Mouse (Mus musculus): ENCODE results near the gene Fbxl17. TPM values are rescaled to one million over a fixed set of nuclear protein-coding genes. Genes with fewer than 3 reads are reported as not detected.

Gene Fbxl17
- polyA plus RNA-seq, 1 experiment = 13.1 TPM

DNA sequence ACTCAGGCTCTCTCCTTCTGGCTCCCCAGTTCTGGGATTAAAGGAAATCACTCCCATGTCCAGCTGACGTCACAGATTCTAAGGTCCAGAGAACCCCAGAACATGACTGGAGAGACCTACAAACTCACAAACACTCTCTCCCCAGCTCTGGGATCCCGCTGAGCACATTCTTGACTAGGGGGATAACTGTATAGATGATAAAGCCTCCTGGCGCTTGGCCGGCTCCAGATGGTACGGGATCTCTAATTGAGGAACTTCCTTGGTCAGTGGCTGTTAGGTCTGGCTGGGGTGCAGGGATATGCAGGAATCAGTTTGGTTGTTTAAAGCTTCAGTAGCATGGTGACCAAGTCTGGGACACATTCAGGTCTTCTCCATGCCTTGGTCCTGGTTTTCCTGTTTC lies 422.3 kb downstream of the Fbxl17 start:
- TF ChIP-seq GATA1 (IDR thresholded peaks at IDR 0.05; ENCODE audit: low read length) = no peak

DNA sequence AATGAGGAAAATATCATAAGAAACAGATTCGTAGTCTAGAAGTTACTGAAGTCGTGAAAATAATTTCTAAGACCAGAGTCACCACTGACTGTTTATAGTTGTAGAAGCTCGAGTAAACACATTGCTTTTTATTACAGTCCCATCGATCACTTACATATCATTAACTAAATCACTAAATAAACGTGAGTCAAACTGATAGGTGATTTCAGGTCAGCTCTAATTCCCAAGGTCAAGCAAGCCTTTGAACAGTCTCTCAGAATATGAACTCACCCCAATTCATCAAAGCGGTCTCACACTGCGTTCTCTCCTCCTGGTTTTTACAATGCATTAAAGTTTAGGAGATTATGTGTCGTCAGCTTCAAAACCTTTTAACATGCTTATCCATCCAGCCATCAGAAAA lies 423.2 kb downstream of the Fbxl17 start:
- TF ChIP-seq GATA1 (IDR thresholded peaks at IDR 0.05; ENCODE audit: low read length) = no peak

GRCm38 (mm10) chr17:63076037-63076426 lies 423.8 kb downstream of the Fbxl17 start:
- TF ChIP-seq GATA1 (IDR thresholded peaks at IDR 0.05; ENCODE audit: low read length) = no peak

- no peak for TF ChIP-seq GATA1 (IDR thresholded peaks at IDR 0.05; ENCODE audit: low read length)
Observed at GRCm38 (mm10) chr17:63075091-63076036, 424.5 kb downstream of the Fbxl17 start.

DNA sequence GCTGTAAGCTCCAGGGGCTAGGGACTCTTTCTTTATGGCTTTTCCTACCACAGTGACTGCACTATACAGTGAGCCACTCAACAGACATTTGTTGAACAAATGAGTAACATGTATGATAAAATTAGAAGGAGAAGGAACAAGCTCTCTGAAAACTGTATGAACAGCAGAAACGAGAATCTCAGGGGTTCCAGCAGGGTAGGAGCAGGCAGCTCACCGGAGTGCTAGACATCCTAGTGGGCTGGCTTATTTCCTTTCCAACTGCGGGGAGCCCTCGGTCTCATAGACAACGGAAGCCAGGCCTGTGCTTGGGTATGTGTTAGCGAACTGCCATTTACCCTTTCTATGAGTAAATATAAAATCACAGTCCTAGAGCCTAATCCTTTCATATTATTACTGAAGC lies 426.5 kb downstream of the Fbxl17 start:
- no peak for TF ChIP-seq GATA1 (IDR thresholded peaks at IDR 0.05; ENCODE audit: low read length)

GRCm38 (mm10) chr17:63071134-63071923 lies 428.5 kb downstream of the Fbxl17 start:
- TF ChIP-seq GATA1 (IDR thresholded peaks at IDR 0.05; ENCODE audit: low read length) = no peak

DNA sequence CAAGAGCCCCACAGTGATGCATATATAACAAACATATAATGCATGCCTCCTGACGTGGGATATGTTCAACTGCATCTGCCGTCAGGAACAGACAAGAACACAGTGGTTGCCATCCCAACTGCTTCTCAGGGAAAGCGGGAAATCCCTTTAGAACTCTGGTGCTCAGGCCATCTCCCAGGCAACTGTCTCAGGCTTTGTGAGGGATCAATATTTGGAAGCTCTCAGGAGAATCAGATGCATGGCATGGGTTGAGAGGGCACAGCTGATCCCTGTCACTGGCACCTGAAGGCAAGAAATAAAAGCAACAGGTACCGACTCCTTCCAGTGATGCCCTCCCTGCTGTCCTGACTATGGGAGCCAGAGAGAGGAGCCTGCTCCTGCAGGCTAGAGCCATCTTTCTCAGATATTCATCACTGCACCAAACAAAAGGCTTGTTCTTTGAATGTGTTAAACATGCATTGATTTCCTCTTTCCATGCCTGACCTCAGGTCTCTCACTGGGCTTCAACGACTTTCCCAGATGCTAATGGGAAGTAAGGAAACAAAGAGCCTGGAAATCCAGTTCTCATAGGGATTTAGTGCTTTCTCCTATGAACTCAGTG lies 429.6 kb downstream of the Fbxl17 start:
- no peak for TF ChIP-seq GATA1 (IDR thresholded peaks at IDR 0.05; ENCODE audit: low read length)

GRCm38 (mm10) chr17:63062785-63063184 lies 437.0 kb downstream of the Fbxl17 start:
- no peak for TF ChIP-seq GATA1 (IDR thresholded peaks at IDR 0.05; ENCODE audit: low read length)

DNA sequence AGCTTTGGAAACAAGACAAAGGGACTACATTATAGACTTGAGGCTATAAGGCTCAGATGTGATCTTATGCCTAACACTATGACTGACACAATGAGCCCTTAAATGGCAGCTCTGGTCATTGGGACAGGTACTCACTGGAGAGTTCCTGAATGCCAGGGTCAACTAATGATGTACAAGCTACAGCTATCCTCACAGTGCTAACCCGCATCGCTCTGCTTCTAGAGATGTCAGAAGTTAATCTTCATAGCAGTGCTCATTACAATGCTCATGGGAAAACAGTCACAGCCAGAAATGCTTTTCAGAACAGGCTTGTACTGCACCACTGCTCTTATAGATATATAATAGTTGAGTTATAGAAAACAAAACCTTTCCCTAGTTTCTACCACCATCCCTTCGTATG lies 438.0 kb downstream of the Fbxl17 start:
- TF ChIP-seq GATA1 (IDR thresholded peaks at IDR 0.05; ENCODE audit: low read length) = no peak

- no peak for TF ChIP-seq GATA1 (IDR thresholded peaks at IDR 0.05; ENCODE audit: low read length)
Observed at GRCm38 (mm10) chr17:63060814-63061213, 439.0 kb downstream of the Fbxl17 start.

- TF ChIP-seq GATA1 (IDR thresholded peaks at IDR 0.05; ENCODE audit: low read length) = no peak
Observed at GRCm38 (mm10) chr17:63057740-63058388, 442.0 kb downstream of the Fbxl17 start.

DNA sequence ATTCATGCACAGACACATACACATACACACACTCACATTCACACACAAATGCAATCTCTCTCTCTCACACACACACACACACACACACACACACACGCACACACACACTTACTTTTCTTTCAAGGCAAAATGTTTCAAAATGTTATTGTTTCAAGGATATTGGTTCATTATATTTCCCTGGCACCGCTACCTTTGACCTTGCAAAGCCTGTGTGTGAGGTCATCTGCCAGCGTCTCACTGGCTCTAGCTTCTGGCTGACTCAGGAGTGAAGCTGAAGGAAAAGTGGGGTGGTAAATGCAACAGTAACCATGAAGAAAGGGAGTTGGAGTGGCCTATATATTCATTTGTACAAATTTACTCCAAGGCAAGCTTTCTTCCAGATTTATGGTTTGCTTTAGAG lies 442.8 kb downstream of the Fbxl17 start:
- no peak for TF ChIP-seq GATA1 (IDR thresholded peaks at IDR 0.05; ENCODE audit: low read length)

DNA sequence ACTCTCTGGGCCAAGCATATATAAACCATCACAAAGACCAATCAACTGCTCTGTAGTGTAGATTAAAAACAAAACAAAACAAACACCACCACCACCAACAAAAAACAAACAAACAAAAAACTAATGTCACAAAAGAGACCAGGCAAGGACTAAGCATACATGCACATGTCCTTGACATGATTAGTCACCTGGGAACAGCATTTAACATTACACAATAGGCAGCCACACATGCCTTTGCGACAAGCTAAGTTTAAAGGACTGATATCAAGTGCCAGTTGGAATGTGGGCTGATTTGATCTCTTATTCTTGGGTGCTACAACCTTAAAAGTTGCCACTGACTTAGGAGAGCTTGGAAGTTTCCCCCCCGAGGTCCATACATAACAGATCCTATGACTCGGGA lies 446.5 kb downstream of the Fbxl17 start:
- TF ChIP-seq GATA1 (IDR thresholded peaks at IDR 0.05; ENCODE audit: low read length) = no peak

DNA sequence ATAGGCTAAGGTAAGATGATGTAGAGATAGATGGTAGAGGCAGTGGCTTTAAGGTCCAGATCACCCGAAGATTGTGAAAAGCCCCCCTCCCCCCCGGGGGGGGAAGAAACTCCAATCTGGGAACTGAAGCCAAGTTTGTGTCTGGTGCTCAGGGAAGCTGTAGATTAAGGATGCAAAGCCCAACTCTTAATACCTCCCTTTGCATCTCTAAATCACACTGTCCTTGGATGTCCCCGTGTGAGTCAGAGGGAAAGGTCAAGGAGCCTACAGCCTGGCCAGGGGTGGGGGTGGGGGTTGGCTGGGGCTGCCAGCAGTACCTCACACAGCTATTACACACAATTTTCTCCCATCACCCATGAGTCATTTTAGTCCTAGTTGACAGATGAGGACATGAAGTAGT lies 453.4 kb downstream of the Fbxl17 start:
- no peak for TF ChIP-seq GATA1 (IDR thresholded peaks at IDR 0.05; ENCODE audit: low read length)

DNA sequence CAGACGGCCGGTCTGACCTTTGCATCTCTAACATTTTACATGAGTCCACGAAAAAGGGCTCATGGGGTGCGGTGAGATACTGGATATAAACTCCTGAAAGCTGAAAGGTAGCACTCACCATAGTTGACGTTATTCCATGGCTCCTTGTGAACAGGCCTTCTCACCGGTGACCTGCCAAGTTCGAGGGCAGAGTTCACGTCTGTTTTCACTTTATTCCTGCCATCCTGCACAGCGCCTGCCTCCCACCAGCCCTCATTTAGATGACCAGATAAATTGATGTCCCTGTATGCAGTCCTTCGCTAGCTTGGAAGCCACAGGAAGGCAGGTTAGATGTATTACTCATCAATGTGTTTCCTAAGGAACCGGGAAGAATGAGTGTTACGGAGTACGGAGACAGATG lies 454.5 kb downstream of the Fbxl17 start:
- no peak for TF ChIP-seq GATA1 (IDR thresholded peaks at IDR 0.05; ENCODE audit: low read length)

Data from G1E-ER4 (cell line).